Mouse (Mus musculus) ES-Bruce4 (cell line): Measurements from ENCODE around the gene Atg7. TPM values are rescaled to one million over a fixed set of nuclear protein-coding genes. Genes with fewer than 3 reads are reported as not detected.

Experiments used
- H3K27ac ChIP-seq: 2 replicates; pipeline ENCODE4 v1.5.1; 2012; ENCODE audit warnings: low read length, inconsistent platforms; ENCODE audit not compliant: insufficient read depth
- H3K27me3 ChIP-seq: 2 replicates; pipeline ENCODE4 v1.6.1; 2012; ENCODE audit warnings: mild to moderate bottlenecking, low read length, inconsistent platforms; ENCODE audit not compliant: control insufficient read depth, poor library complexity, insufficient read depth, severe bottlenecking
- H3K36me3 ChIP-seq: 2 replicates; pipeline ENCODE4 v1.6.1; 2012; ENCODE audit warnings: inconsistent platforms, mild to moderate bottlenecking, low read length, moderate library complexity; ENCODE audit not compliant: control insufficient read depth, poor library complexity, insufficient read depth, severe bottlenecking
- H3K4me1 ChIP-seq: one replicate; pipeline ENCODE4 v1.8.1; 2011; ENCODE audit warnings: low read length; ENCODE audit not compliant: control insufficient read depth, insufficient read depth
- H3K4me3 ChIP-seq: 2 replicates; pipeline ENCODE4 v1.5.1; 2011; ENCODE audit warnings: low read depth, mild to moderate bottlenecking, low read length
- H3K9ac ChIP-seq: 2 replicates; pipeline ENCODE4 v1.6.1; 2012; ENCODE audit warnings: low read depth, mild to moderate bottlenecking, inconsistent platforms; ENCODE audit not compliant: poor library complexity, severe bottlenecking
- H3K9me3 ChIP-seq: replicated peaks from 2 replicates; pipeline ENCODE4 v1.6.1; 2012; ENCODE audit warnings: mild to moderate bottlenecking, low read length, inconsistent platforms; ENCODE audit not compliant: control insufficient read depth, poor library complexity, insufficient read depth, severe bottlenecking
- CTCF ChIP-seq: IDR thresholded peaks from one replicate; pipeline ENCODE4 v1.8.1; 2011; ENCODE audit warnings: low read depth, low read length
- EP300 ChIP-seq: IDR thresholded peaks from 2 replicates; pipeline ENCODE4 v1.6.1; 2011; ENCODE audit warnings: low read depth, low read length; ENCODE audit not compliant: insufficient read depth
- POLR2A ChIP-seq: IDR thresholded peaks from one replicate; pipeline ENCODE4 v1.8.1; 2011; ENCODE audit warnings: low read length; ENCODE audit not compliant: insufficient read depth
- polyA plus RNA-seq: library from polyadenylated mRNA; stranded (reverse); fragments of >200 nt; gene quantifications from 2 replicates; pipeline ENCODE4 v1.2.4, GENCODE M21; 2011; ENCODE audit warnings: low read depth; ENCODE audit not compliant: missing spikeins, insufficient read depth, insufficient read length

Gene Atg7
- polyA plus RNA-seq, 1 experiment: 18.0 TPM

GRCm38 (mm10) chr6:114909801-114910200 lies 266.9 kb downstream of the Atg7 start:
- Histone ChIP-seq H3K9me3 (no peaks in the 10 kb centered on the region), H3K36me3 (no peaks in the 10 kb centered on the region), H3K9ac (no peak overlapping the region), H3K27me3 (no peaks in the 10 kb centered on the region), H3K4me1 (no peaks in the 10 kb centered on the region), H3K27ac (no peak overlapping the region), H3K4me3 (no peak overlapping the region)
- TF ChIP-seq EP300 (no peak), CTCF (no peak), POLR2A (no peak)

Other genes starting within 250 kb of the Atg7 start
- 1.8 and 1.9 TPM in 2 replicates for gene Hrh1, start 245.2 kb upstream of the Atg7 start, polyA plus RNA-seq